Mouse (Mus musculus) gastrocnemius, adult 8-10 months (tissue): Measurements from ENCODE around the gene Umps. TPM values are rescaled to one million over a fixed set of nuclear protein-coding genes. Genes with fewer than 3 reads are reported as not detected.
A peak's percentile ranks its signal among the peaks of the same experiment; 100 is the strongest.

Experiments used
- DNase-seq, 2 experiments: peaks; one replicate each; pipeline ENCODE4 v3.0.0; 2022; ENCODE audit warnings: low spot score in 2 of 2
- total RNA-seq, 4 experiments: library from RNA; stranded (reverse); gene quantifications; 2 replicates each; pipeline ENCODE4 v1.2.4; 2022

Umps gene
- total RNA-seq, 4 experiments from 2014 or later: 6.1 to 7.2 (median 6.5) TPM

DNA sequence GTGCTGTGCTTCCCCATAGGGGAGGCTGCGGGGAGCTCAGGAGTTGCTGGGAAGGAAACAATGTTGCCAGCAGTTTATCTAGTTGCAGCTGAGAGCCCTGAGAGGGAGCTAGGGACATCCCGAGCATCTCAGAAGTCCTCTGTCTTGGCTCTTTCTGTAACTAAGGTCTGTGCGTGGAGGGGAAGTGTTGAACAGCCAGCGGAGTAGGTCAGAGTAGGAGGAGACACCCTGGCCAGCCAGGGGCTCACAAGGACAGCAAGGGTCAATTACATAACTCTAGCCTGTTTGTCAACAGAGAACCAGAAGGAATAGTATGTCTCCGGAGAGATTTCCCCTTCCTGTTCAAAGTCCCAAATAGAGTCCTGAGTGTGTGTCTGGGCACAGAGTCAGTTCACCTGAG lies 34.7 kb downstream of the Umps start:
- DNase-seq: peak; percentile 33 to 62

DNA sequence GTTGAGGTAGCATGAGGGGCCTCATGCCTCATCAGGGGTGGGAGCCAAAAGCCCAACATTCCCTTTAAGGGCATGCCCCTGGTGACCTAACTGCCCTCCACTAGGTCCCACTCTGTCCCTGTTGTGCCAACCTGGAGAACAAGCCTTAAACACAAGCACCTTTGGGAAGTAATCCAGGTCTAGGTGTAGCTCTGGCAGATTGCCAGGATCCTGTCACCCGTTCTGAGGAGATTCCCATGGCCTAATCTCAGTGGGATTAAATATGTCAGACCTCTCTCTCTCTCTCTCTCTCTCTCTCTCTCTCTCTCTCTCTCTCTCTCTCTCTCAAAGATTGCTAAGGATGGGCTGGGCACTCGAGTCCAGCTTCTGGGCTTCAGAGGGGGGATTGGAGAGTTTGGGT lies 35.2 kb downstream of the Umps start:
- no peak for DNase-seq

DNA sequence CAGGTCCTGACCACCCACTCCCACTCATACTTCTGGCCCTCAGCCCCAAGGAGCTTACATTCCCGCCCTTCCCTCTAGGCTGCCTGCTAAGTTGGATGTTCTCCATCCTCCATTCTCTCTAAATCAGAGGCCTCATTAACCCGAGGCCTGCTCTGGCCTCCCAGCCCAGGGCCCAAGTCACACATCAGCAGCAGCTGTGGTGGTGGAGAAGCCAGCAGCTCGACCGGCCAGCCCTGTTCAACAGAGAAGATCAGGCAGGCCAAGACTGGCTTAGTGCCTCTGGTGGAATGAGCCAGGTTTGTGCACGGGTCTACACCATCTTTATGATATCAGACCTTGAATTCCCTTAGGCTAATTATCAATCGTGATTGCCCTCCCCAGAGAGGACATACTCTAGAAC lies 36.1 kb downstream of the Umps start:
- peak; percentile 50 to 70 for DNase-seq

DNA sequence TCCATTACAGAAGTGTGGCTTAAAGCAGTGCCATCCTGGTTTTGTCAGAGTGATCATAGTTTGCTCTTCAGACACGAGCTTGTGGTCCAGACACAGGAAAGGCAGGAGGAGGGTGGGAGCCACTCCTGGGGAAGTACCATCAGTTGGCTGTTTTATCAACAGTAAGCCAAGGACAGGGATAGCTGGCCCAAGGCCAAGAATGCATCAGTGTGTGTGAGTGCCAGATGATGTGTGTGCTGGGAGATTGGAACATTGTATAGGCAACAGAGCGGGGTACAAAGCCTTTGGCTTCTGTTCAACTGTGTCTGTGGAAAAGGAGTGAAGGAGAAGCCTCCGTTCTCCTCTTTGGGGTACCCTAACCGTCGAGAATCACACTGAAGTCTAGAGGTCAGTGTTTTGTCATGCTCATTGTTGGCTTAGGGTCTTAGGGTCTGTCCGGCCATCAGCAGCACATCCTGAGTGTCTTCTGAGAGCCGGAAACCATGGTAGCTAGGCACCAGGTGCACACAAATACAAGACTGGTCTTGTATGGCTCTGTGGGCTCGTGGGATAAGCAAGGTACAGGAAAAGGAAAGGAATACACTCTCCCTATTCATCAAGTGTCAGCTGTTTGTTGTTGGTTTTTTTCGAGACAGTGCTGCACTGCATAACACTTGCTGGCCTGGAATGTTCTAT lies 37.9 kb downstream of the Umps start:
- no peak for DNase-seq

DNA sequence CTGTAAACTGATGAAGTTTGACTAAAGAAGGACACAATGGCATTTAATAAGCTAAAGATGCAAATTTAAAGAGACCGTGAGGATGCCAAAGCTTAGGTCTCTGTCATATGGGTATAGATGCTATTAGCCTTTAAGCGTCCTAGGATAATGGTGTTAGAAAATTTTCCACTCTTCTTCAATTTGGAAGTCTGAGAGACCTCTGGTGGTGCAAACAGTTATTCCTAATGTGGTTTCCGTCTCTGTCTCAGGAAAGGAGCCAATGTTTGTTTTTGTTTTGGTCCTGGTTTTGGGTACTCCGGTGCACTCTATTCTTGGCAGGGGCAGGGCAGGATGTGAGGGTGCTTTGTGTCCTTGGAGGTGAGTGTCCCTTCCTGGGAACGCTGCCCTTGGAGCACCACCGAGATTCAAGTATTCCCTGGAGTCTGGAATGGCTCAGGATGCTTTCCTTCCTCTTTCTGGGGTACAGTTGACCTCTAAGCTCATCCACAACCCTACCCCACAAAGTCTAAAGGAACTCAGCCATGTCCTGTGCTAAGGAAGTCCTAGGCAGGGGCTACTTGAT lies 39.5 kb downstream of the Umps start:
- no peak for DNase-seq

DNA sequence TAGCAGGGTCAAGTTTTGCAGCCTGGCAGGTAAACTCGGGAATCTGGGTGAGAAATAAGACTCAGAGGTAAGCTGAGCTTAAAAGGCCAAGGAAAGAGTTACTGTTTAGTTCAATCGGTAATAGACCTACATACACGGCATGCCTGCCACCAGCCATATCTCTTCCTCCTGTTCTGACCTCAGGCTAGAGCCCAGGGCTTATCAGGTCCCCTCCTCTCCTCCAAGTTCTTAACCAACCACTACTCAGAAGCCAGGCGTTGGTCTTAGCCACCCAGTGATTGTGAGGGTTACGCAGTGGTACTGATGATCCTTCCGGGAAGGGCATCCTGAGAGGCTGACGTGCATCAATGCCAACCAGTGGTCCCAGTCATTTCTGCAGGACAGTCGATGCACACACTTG lies 43.1 kb downstream of the Umps start:
- DNase-seq: no peak

DNA sequence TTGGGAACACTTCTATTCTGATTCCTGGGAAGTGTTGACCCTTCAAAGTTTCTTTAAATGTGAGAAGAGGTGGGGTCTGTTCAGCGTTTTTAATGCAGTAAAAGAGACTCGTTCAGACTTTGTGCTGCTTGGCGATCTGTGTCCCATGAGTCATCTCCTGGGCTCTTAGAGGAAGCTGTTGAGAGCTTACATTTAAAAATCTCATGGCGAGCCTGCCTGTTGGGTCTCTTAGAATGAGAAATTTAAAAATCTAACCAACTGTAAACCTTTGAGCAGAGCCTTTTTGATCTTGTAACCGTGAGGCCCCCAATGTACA lies 43.9 kb downstream of the Umps start:
- DNase-seq: no peak

DNA sequence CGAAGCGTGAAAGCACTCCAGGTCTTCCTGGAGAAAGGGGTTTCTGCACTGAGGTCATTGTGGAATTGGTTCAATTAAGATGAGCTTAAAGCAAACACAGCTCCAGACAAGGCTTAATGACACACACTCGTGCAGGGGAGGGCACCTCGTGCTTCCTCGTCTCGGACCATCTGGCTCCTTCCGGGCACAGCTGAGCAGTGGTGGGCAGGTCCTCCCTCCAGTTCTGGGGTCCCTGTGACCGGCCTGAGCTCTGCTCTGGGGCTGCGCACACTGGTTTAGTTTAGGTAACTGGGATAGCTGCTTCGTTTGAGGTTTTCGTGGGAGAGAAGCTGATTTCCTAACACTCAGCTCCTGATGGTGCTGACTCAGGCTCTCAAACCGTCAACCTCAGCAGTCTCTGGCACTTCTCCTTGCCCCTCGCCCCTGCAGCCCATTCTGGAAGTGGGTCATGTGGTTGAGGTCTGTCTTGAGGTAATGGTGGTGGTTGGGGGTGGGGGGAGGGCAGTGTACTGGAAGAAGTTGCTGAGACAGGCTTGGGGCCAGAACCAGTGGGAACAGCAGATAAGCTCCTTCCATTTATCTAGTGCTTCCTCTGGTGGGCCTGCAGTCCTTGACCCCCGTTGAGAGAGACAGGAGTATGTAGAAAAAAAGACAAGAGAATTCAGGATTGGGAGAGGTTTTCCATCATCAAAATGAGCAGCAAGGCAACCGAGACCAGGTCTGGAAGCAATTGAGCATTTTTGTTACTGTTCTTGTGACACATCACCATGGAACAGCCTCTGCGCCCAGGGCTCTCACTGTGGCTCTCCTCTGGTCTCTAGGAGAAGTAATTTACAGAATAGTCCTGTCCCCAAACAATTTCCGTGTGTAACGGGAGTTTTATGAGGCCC lies 44.5 kb downstream of the Umps start:
- no peak for DNase-seq

DNA sequence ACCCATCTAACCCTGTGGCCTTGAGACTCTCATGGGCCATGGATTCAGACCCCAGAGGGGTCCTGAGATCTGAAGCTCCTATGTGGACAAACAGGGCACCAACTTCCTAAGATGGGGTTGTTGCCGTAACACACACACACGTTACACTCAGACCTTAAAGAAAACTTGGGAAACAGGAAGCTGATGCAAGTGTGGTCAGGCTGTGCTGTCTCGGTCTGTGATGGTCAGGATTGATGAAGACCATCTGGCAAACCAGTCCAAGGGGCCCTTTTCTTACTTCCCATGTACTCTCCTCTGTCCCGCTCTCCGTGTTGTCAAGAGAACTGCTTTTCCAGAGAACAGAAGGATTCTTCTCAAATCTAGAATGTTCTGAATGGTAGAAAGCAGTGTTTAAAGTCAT lies 45.3 kb downstream of the Umps start:
- DNase-seq: no peak

DNA sequence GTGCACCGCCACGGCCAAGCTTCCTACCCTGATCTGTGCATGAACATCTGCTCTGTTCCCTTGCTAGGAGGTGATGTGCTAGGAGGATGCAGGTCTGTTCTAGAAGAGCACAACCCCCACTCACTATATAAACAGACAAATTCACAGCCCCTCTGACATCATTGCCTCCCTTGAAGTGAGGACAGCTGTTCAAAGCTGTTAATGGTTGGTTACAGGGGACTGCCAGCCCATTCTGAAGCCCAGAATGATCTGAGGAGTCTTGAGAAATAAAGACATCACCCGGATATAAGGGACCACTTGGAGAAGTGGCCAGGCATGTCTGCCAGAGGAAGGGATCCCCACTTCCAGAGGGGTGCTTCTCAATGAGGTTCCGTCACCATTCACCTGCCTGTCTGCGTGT lies 48.9 kb downstream of the Umps start:
- no peak for DNase-seq

DNA sequence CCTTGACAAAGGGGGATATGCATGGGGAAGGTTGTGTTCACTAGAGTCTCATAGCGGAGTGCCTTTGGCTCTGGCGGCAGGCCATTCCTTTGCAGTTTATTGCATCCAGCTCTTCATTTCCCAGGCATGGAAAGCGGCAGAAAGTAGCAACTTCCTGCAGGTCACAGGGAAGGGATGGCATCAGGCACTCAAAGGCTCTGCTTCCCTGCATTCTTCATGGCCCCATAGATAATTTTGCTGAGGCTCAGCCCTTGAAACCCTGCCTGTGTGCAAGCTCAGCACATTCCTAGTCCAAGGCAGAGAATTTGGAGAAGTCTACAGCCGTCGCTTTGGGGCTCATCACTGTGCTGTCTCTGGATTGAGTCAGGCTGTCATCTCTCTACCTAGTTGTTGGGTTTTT lies 49.4 kb downstream of the Umps start:
- DNase-seq: no peak

DNA sequence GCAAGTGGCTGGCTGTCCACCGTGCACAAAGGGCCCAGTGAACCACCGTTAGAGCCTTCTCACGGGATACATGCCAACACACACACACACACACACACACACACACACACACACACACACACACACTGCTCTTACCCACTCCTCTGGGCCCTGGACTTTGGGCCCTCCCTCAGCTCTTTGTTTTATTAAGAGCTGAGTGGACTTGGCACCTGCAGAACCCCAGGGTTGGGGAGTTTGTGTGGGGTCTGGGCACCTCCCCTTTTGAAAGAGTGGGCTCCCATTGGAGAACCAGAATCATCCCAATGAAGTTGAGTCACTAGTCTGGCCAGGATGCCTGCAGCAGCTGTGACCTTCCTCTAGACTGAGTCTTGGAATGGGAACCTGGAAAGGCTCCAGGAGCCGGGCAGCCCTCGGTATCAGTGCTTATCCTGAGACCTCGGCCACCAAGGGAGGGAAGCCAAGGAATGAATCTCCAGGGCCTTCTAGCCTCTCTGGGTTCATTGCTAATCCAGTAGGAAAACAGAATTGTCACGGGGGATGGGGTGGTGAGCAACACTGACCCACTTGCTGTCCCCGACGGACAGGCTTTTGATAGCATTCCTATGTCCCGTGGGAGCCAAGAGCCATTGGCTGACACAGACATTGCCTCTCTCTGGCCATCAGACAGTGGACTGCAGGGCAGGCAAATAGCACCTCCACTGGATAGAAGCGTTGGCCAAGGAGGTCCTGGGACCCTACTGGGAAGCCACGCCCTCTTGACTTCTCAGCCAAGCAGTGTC lies 50.2 kb downstream of the Umps start:
- DNase-seq: peak; percentile 53 to 78

DNA sequence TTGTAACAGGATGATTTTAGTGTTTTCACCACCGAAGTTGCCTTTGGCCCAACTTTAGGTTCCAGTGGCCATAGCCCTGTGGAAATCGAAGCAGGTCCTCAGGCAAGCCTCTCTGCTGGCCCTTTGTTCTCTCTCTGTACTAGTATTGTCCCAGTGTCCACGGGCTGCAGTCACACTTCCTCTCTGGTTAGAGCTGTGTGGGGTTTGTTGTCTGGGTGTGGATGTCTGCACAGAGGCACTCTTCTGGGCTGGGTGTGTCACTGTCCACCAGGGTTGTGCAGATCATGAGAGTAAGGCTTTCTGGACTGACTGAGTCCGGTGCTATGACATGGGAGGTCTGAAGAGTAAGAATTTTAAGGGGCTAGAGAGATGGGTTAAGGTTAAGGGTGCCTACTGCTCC lies 51.8 kb downstream of the Umps start:
- no peak for DNase-seq

DNA sequence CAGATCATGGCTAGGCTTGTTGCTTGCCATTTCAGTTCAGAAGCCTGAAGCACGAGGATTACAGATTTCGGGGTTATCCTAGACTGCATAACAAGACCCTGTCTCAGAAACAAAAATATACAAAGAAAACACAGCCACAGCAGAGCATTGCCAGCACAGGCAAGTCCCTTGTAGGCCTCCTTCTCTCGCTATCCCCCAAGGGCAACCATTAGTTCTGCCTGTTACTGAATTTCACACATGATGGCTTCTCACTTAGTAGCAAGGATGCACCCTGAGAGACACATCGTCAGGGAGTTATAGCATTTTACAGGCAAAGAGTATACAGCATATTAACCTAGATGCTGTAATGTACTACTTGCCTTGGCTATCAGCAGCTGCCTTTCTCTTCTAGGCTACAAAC lies 58.6 kb downstream of the Umps start:
- no peak for DNase-seq

Other genes with a start within 250 kb of the Umps start
- gene Muc13, start 173.0 kb downstream of the Umps start, total RNA-seq: not detected
- 100 to 1,000 TPM in 2 of 4 experiments, 10 to 100 TPM in 2; 98.7 to 124 (median 105) TPM for gene Itgb5, start 137.4 kb downstream of the Umps start, total RNA-seq